Mouse (Mus musculus) c-Kit-negative CD71-positive TER-119-positive erythroid progenitor cells, embryonic 14.5 days (primary cell): ENCODE data around the gene Unc13b.

Experiments used
- DNase-seq: peaks from one replicate; pipeline ENCODE4 v3.0.0-alpha.2; 2013; ENCODE audit warnings: low read depth, low spot score

The Unc13b gene

GRCm38 (mm10) chr4:43037860-43038566 is 20.7 kb upstream of the Unc13b start:
- peak; percentile 80 for DNase-seq

- peak; percentile 67 for DNase-seq
Observed at GRCm38 (mm10) chr4:43038567-43039495, 19.9 kb upstream of the Unc13b start.

GRCm38 (mm10) chr4:43039609-43040008 is 19.1 kb upstream of the Unc13b start:
- DNase-seq: peak; percentile 32

- peak; percentile 97 for DNase-seq
Observed at GRCm38 (mm10) chr4:43040114-43040572, 18.6 kb upstream of the Unc13b start.

GRCm38 (mm10) chr4:43040881-43041547 is 17.7 kb upstream of the Unc13b start:
- no peak for DNase-seq

- no peak for DNase-seq
Observed at GRCm38 (mm10) chr4:43043644-43044357, 15.0 kb upstream of the Unc13b start.

GRCm38 (mm10) chr4:43044673-43045072 is 14.1 kb upstream of the Unc13b start:
- no peak for DNase-seq

- DNase-seq: no peak
Observed at GRCm38 (mm10) chr4:43045285-43045658, 13.5 kb upstream of the Unc13b start.

- DNase-seq: peak; percentile 65
Observed at GRCm38 (mm10) chr4:43045659-43046302, 13.0 kb upstream of the Unc13b start, which contains the start of gene Fam214b. Gene Fam214b, minus strand, starts transcription at chr4:43046220.

GRCm38 (mm10) chr4:43046607-43047006 is 12.1 kb upstream of the Unc13b start:
- DNase-seq: no peak

GRCm38 (mm10) chr4:43047231-43047630 is 11.5 kb upstream of the Unc13b start:
- DNase-seq: peak; percentile 50

GRCm38 (mm10) chr4:43052627-43053026 is 6.1 kb upstream of the Unc13b start:
- DNase-seq: peak; percentile 64

- no peak for DNase-seq
Observed at GRCm38 (mm10) chr4:43057654-43058053, 1.1 kb upstream of the Unc13b start.

GRCm38 (mm10) chr4:43058392-43058752 is 381 bp upstream of the Unc13b start:
- DNase-seq: no peak

- DNase-seq: no peak
Observed at GRCm38 (mm10) chr4:43059697-43060096, 944 bp downstream of the Unc13b start.

GRCm38 (mm10) chr4:43060286-43060685 is 1.5 kb downstream of the Unc13b start:
- no peak for DNase-seq

- no peak for DNase-seq
Observed at GRCm38 (mm10) chr4:43065471-43065870, 6.7 kb downstream of the Unc13b start.

- no peak for DNase-seq
Observed at GRCm38 (mm10) chr4:43074923-43075322, 16.2 kb downstream of the Unc13b start.

GRCm38 (mm10) chr4:43078071-43078718 is 19.4 kb downstream of the Unc13b start:
- DNase-seq: no peak

GRCm38 (mm10) chr4:43082458-43082857 is 23.7 kb downstream of the Unc13b start:
- no peak for DNase-seq
